Mouse (Mus musculus) c-Kit-negative CD71-positive TER-119-positive erythroid progenitor cells, embryonic 14.5 days (primary cell): ENCODE measurements at regions not wholly inside any gene's neighbourhood (a gene's known extent, or its start where the extent isn't known, plus 50 kb on each side); places are given as distances from the start of the nearest gene placed in this dataset.

Experiments used
- DNase-seq: peaks from one replicate; pipeline ENCODE4 v3.0.0-alpha.2; 2013; ENCODE audit warnings: low read depth, low spot score

GRCm38 (mm10) chr11:24789120-24789519 lies 711.3 kb downstream of the Bcl11a start:
- DNase-seq: no peak

GRCm38 (mm10) chr11:24795510-24796211 lies 717.8 kb downstream of the Bcl11a start:
- no peak for DNase-seq

- no peak for DNase-seq
These were observed 726.8 kb downstream of the Bcl11a start for GRCm38 (mm10) chr11:24804623-24805023.

GRCm38 (mm10) chr11:24829578-24830401 lies 751.9 kb downstream of the Bcl11a start:
- DNase-seq: no peak

GRCm38 (mm10) chr11:24830484-24830883 lies 752.6 kb downstream of the Bcl11a start:
- DNase-seq: no peak

GRCm38 (mm10) chr11:24843839-24844738 lies 766.2 kb downstream of the Bcl11a start:
- no peak for DNase-seq

GRCm38 (mm10) chr11:24856991-24857390 lies 779.1 kb downstream of the Bcl11a start:
- no peak for DNase-seq

GRCm38 (mm10) chr11:24864637-24865036 lies 786.8 kb downstream of the Bcl11a start:
- DNase-seq: no peak

GRCm38 (mm10) chr11:24865067-24865796 lies 787.4 kb downstream of the Bcl11a start:
- DNase-seq: no peak
